Mouse (Mus musculus): ENCODE data around the gene Neu2. TPM values are rescaled to one million over a fixed set of nuclear protein-coding genes. Genes with fewer than 3 reads are reported as not detected.

The Neu2 gene
- polyA plus RNA-seq, 1 experiment from 2014 or later, result not detected

DNA sequence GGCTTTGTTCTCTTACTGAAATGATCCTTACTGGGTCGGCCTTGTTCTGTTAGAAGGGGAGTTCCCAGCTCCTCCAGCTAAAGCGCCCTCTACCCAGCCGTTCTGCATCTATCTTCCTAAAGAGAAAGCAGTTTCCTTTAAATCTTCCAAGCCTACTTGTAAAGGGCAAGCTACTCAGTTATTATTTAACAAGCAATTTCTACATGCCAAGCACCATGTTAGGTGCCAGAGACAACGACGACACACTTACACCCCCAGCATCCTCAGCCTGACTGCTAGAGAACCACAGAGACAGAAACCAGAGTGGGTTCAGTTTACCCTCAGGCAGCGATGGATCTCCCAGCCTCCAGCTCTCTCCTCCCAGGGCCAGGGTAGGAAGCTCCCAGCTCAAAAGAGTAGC lies 1.8 kb upstream of the Neu2 start:
- no peaks in the 10 kb centered on the region for H3K9me3 ChIP-seq
- ATAC-seq (ENCODE audit: low FRiP score), result no peak
- no peak overlapping the region for H3K27ac ChIP-seq
- no peak overlapping the region for H3K4me2 ChIP-seq
- peaks cover 56% of the 10 kb centered on the region for H3K27me3 ChIP-seq
- no peak overlapping the region for H3K9ac ChIP-seq
- WGBS, result 59% methylated on average over 6 of the region's 6 CpGs
- H3K36me3 ChIP-seq (replicated peaks), result no peaks in the 10 kb centered on the region
- peaks cover 15% of the 10 kb centered on the region for H3K4me1 ChIP-seq
- no peak overlapping the region for H3K4me3 ChIP-seq (replicated peaks)

DNA sequence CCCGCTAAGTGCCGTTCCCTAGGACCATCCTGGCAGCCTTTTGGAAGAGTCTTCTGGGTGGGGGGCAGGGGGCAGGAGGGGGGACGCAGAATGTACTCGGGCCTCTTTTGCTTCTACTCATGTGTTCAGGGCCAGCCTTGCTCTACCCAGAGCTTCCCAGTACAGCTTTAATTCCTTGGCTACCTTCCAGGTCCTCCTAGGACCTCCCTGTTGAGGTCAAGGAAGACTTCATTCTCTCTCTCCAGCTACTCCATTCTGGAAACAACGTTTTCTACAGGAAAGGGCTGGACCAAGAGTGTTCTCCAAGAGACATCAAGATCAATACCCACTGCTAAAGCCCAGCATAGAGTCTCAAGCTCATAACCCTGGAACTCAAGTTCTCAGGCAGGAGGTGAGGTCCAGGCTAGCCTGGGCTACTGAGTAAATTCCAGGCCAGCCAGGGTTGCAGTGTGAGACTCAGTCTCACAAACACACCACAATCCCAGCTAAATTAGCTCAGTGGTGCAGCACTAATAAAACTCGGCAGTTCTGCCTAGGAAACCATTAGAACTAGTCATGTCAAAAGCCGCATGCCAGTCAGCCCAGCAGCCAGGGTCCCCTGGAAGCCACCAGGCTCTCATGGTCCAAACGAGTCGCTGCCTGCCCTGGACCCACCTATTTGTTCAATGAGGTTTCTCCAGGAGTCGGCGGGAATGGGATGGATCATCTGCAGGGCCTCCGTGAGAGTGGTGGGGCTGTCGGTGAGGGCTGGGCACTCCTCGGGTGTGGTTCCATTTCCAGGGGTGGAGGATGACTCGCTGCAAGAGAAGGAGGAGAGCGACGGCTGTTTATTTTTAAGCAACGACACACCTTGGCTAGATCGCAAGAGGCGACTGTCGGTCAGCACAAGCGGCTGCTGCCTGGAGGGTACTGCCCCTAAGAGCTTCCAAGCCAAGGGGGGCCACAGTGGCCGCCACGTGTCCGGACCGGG lies 813 bp upstream of the Neu2 start:
- no peak for ATAC-seq (ENCODE audit: low FRiP score)
- H3K36me3 ChIP-seq (replicated peaks), result no peaks in the 10 kb centered on the region
- H3K9me3 ChIP-seq, result no peaks in the 10 kb centered on the region
- 21% methylated on average over 26 of the region's 26 CpGs for WGBS
- H3K27ac ChIP-seq, result no peak overlapping the region
- no peak overlapping the region for H3K9ac ChIP-seq
- peaks cover 56% of the 10 kb centered on the region for H3K27me3 ChIP-seq
- peak overlapping the region; percentile 78 for H3K4me3 ChIP-seq (replicated peaks)
- peak overlapping the region; percentile 99 for H3K4me2 ChIP-seq
- H3K4me1 ChIP-seq, result peaks cover 12% of the 10 kb centered on the region

GRCm38 (mm10) chr1:87510166-87510691 lies 540 bp downstream of the Neu2 start:
- Histone ChIP-seq H3K4me2 (peak overlapping the region; percentile 99), H3K36me3 (replicated peaks) (no peaks in the 10 kb centered on the region), H3K27me3 (peaks cover 56% of the 10 kb centered on the region), H3K9ac (peak overlapping the region; percentile 73), H3K27ac (no peak overlapping the region), H3K9me3 (no peaks in the 10 kb centered on the region), H3K4me1 (peaks cover 12% of the 10 kb centered on the region), H3K4me3 (replicated peaks) (peak overlapping the region; percentile 78)
- under 1% methylated on average over 54 of the region's 61 CpGs for WGBS
- peak; percentile 91 for ATAC-seq (ENCODE audit: low FRiP score)

- no peaks in the 10 kb centered on the region for H3K9me3 ChIP-seq
- H3K4me2 ChIP-seq, result peak overlapping the region; percentile 99
- WGBS, result 18% methylated on average over 5 of the region's 5 CpGs
- peaks cover 12% of the 10 kb centered on the region for H3K4me1 ChIP-seq
- peak overlapping the region; percentile 78 for H3K4me3 ChIP-seq (replicated peaks)
- H3K9ac ChIP-seq, result peak overlapping the region; percentile 73; the same call in 1 of the 2 replicates
- H3K36me3 ChIP-seq (replicated peaks), result no peaks in the 10 kb centered on the region
- peaks cover 53% of the 10 kb centered on the region for H3K27me3 ChIP-seq
- no peak for ATAC-seq (ENCODE audit: low FRiP score)
- H3K27ac ChIP-seq, result no peak overlapping the region
These were observed 1.2 kb downstream of the Neu2 start for GRCm38 (mm10) chr1:87510845-87511244.

GRCm38 (mm10) chr1:87520467-87520866 lies 10.8 kb downstream of the Neu2 start:
- Histone ChIP-seq H3K4me3 (replicated peaks) (no peak overlapping the region), H3K27me3 (no peaks in the 10 kb centered on the region; the same call in 1 of the 2 replicates), H3K4me2 (no peak overlapping the region), H3K4me1 (peaks cover 2% of the 10 kb centered on the region; the same call in 1 of the 2 replicates), H3K27ac (no peak overlapping the region), H3K9ac (no peak overlapping the region), H3K36me3 (replicated peaks) (no peaks in the 10 kb centered on the region), H3K9me3 (no peaks in the 10 kb centered on the region)
- ATAC-seq (ENCODE audit: low FRiP score), result no peak

DNA sequence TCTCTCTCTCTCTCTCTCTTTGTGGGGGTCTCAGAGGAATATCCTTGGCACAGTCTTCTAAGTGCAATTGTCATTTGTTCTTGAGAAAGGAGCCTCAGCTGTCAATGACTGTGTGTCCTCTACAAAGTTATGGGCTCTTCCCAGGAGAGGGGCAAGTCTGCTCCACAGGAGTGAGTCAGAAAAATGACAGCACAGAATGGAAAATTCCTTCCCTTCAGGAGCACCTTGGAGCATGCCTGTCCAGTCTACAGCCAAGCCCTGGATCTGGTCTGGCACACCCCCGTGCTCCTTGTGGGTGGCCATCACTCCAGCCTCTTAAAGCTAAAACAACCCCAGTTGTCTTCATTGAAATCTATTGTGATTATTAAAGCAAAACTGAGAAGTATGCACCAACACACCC lies 11.8 kb downstream of the Neu2 start:
- Histone ChIP-seq H3K4me1 (peaks cover 2% of the 10 kb centered on the region; the same call in 1 of the 2 replicates), H3K27ac (no peak overlapping the region), H3K27me3 (no peaks in the 10 kb centered on the region; the same call in 1 of the 2 replicates), H3K36me3 (replicated peaks) (no peaks in the 10 kb centered on the region), H3K9me3 (no peaks in the 10 kb centered on the region), H3K4me2 (no peak overlapping the region), H3K9ac (no peak overlapping the region), H3K4me3 (replicated peaks) (no peak overlapping the region)
- ATAC-seq (ENCODE audit: low FRiP score), result no peak
- WGBS, result 54% methylated on average over 1 of the region's 1 CpGs

DNA sequence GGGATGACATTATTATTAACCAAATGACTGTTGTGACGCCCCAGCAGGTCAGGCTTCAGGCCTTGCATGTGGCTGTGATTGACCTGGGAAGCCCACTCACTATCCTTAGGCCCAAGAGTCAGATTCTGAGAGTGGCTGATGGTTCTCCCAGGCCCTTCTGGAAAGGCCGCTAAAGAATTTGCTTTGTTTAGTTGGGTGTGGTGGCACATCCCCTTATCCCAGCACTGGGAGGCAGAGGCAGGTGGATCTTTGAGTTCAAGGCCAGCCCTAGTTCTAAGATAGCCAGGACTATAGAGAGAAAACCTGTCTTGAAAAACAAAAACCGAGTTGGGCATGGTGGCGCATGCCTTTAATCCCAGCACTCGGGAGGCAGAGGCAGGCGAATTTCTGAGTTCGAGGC lies 15.4 kb downstream of the Neu2 start:
- 91% methylated on average over 7 of the region's 7 CpGs for WGBS
- no peaks in the 10 kb centered on the region; the same call in 1 of the 2 replicates for H3K4me1 ChIP-seq
- H3K9ac ChIP-seq, result no peak overlapping the region
- H3K27me3 ChIP-seq, result no peaks in the 10 kb centered on the region; the same call in 1 of the 2 replicates
- no peak overlapping the region for H3K4me3 ChIP-seq (replicated peaks)
- H3K36me3 ChIP-seq (replicated peaks), result no peaks in the 10 kb centered on the region
- H3K27ac ChIP-seq, result no peak overlapping the region
- H3K4me2 ChIP-seq, result no peak overlapping the region
- H3K9me3 ChIP-seq, result no peaks in the 10 kb centered on the region
- ATAC-seq (ENCODE audit: low FRiP score), result no peak

- 83% methylated on average over 9 of the region's 9 CpGs for WGBS
- Histone ChIP-seq H3K9me3 (no peaks in the 10 kb centered on the region), H3K4me2 (no peak overlapping the region), H3K27ac (no peak overlapping the region), H3K9ac (no peak overlapping the region), H3K36me3 (replicated peaks) (no peaks in the 10 kb centered on the region), H3K27me3 (no peaks in the 10 kb centered on the region), H3K4me3 (replicated peaks) (no peak overlapping the region), H3K4me1 (no peaks in the 10 kb centered on the region)
- no peak for ATAC-seq (ENCODE audit: low FRiP score)
These were observed 17.5 kb downstream of the Neu2 start for GRCm38 (mm10) chr1:87527191-87527590.

DNA sequence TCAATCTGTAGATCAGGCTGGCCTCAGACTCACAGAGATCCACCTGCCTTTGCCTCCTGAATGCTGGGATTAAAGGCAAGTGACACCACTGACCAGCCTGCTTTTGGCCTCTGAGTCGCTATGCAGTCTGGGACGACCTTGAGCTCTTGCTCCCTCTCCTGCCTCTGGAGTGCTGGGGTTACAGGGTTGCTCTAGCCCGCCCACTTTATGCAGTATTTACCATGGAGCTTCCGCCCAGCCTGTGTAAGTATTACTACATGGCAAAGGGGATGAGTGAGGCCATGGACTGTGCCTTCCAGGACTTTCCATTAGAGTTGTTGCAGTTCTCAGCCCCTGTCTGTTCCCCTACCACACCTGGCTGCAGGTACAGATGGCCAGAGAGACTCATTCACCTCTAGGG lies 22.7 kb downstream of the Neu2 start:
- H3K9me3 ChIP-seq, result no peaks in the 10 kb centered on the region
- H3K4me2 ChIP-seq, result no peak overlapping the region
- H3K4me3 ChIP-seq (replicated peaks), result no peak overlapping the region
- no peaks in the 10 kb centered on the region for H3K4me1 ChIP-seq
- H3K36me3 ChIP-seq (replicated peaks), result no peaks in the 10 kb centered on the region
- WGBS, result 86% methylated on average over 4 of the region's 4 CpGs
- no peak overlapping the region for H3K27ac ChIP-seq
- no peak for ATAC-seq (ENCODE audit: low FRiP score)
- H3K9ac ChIP-seq, result no peak overlapping the region
- H3K27me3 ChIP-seq, result no peaks in the 10 kb centered on the region

- no peaks in the 10 kb centered on the region for H3K4me1 ChIP-seq
- H3K9me3 ChIP-seq, result no peaks in the 10 kb centered on the region
- 81% methylated on average over 3 of the region's 3 CpGs for WGBS
- H3K4me2 ChIP-seq, result no peak overlapping the region
- ATAC-seq (ENCODE audit: low FRiP score), result no peak
- no peak overlapping the region for H3K9ac ChIP-seq
- no peak overlapping the region for H3K4me3 ChIP-seq (replicated peaks)
- no peak overlapping the region for H3K27ac ChIP-seq
- no peaks in the 10 kb centered on the region for H3K27me3 ChIP-seq
- H3K36me3 ChIP-seq (replicated peaks), result no peaks in the 10 kb centered on the region
These were observed 24.4 kb downstream of the Neu2 start for GRCm38 (mm10) chr1:87534118-87534517.

DNA sequence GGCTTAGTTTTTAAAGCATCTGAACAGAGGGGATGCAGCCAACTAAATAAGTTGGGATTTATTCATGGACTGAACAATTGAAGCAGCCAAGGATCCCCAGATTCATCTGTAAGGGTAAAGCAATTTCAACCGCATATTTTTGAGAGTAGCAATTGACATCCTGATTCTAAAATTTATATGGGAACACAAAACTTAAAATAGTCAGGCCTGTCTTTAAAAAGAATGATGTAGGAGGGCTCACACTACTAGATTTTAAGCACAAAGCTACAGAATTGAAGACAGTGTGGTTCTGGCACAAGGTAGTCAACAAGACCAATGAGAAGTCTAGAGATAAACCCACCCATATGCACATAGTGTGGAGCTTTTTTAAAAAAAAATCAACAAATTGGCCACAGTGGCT lies 27.3 kb downstream of the Neu2 start:
- no peaks in the 10 kb centered on the region for H3K4me1 ChIP-seq
- no peak overlapping the region for H3K4me3 ChIP-seq (replicated peaks)
- no peaks in the 10 kb centered on the region for H3K9me3 ChIP-seq
- H3K27ac ChIP-seq, result no peak overlapping the region
- H3K4me2 ChIP-seq, result no peak overlapping the region
- H3K27me3 ChIP-seq, result 0 out of 2 replicates have a peak, but pooled peaks cover 3% of the 10 kb centered on the region
- ATAC-seq (ENCODE audit: low FRiP score), result no peak
- 92% methylated on average over 1 of the region's 1 CpGs for WGBS
- H3K9ac ChIP-seq, result no peak overlapping the region
- no peaks in the 10 kb centered on the region for H3K36me3 ChIP-seq (replicated peaks)

DNA sequence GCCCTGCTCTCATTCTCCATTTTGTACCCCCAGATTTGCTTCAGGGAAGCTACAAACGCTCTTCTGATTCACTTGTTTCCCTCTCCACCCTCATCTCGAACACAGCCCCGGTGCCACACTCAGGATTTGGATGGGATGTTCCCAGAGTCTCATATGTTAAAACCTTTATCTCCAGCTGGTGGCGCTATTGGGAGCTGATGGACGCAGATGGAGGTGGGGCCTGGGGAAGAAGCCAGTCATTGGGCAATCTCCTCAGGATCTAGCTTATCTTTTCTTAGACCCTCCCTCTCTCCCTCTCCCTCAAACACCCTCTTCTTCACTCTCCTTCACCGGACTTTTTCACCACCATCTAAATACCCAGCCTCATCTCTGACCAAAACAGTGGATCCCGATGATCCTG lies 31.9 kb downstream of the Neu2 start:
- no peak overlapping the region for H3K27ac ChIP-seq
- 0 out of 2 replicates have a peak, but pooled peaks cover 3% of the 10 kb centered on the region for H3K27me3 ChIP-seq
- ATAC-seq (ENCODE audit: low FRiP score), result no peak
- H3K4me3 ChIP-seq (replicated peaks), result no peak overlapping the region
- 0 out of 2 replicates have a peak, but pooled peaks cover 7% of the 10 kb centered on the region for H3K4me1 ChIP-seq
- no peak overlapping the region for H3K4me2 ChIP-seq
- H3K36me3 ChIP-seq (replicated peaks), result no peaks in the 10 kb centered on the region
- WGBS, result 32% methylated on average over 7 of the region's 7 CpGs
- no peak overlapping the region for H3K9ac ChIP-seq
- H3K9me3 ChIP-seq, result no peaks in the 10 kb centered on the region

All from forebrain, embryonic 12.5 days (tissue).